Mouse (Mus musculus) frontal cortex, postnatal 14 days (tissue): Measurements from ENCODE around the gene Hfe2.

Source experiments
- DNase-seq, 2 experiments: peaks; one replicate each; pipeline ENCODE4 v3.0.0; 2022; ENCODE audit warnings: low spot score in 2 of 2

Gene Hfe2

GRCm38 (mm10) chr3:96557694-96558093 lies 32.7 kb downstream of the Hfe2 start, which contains the start of gene Txnip:
Txnip (plus strand) TSS chr3:96557957.
- DNase-seq = peak; percentile 96 to 97

- no peak for DNase-seq
These were observed 33.2 kb downstream of the Hfe2 start for GRCm38 (mm10) chr3:96558159-96558558.

GRCm38 (mm10) chr3:96558668-96559196 lies 33.8 kb downstream of the Hfe2 start:
- DNase-seq = no peak

- DNase-seq = no peak
These were observed 34.5 kb downstream of the Hfe2 start for GRCm38 (mm10) chr3:96559398-96559910.

DNA sequence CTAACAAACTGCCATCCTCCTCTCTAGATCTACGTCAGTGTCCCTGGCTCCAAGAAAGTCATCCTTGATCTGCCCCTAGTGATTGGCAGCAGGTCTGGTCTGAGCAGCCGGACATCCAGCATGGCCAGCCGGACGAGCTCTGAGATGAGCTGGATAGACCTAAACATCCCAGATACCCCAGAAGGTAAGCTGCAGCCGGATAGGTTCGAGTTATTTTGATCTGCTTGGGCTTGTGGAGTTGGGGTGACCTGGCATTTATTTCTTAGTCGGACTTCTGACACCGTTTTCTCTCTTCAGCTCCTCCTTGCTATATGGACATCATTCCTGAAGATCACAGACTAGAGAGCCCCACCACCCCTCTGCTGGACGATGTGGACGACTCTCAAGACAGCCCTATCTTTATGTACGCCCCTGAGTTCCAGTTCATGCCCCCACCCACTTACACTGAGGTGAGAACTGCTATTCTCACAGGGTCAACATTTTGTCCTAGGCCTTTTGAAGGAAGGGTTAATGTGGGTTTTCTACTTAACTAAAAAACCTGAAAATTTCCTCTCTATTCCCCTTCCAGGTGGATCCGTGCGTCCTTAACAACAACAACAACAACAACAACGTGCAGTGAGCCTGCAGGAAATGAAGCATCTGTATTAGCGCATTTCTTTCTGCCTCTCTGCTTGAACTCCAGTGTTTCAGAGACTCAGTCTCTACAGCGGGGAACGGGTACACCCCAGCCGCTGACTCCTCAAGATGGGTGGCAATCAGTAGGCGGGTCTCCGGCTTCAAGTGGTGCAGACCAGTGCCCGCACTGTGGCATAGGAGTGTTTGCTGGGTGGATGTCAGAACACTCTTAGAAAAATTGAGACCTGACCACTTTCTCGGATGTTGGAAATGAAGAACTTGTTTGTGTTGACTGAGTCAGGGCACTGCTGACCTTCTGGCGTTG lies 35.2 kb downstream of the Hfe2 start:
- no peak for DNase-seq

DNA sequence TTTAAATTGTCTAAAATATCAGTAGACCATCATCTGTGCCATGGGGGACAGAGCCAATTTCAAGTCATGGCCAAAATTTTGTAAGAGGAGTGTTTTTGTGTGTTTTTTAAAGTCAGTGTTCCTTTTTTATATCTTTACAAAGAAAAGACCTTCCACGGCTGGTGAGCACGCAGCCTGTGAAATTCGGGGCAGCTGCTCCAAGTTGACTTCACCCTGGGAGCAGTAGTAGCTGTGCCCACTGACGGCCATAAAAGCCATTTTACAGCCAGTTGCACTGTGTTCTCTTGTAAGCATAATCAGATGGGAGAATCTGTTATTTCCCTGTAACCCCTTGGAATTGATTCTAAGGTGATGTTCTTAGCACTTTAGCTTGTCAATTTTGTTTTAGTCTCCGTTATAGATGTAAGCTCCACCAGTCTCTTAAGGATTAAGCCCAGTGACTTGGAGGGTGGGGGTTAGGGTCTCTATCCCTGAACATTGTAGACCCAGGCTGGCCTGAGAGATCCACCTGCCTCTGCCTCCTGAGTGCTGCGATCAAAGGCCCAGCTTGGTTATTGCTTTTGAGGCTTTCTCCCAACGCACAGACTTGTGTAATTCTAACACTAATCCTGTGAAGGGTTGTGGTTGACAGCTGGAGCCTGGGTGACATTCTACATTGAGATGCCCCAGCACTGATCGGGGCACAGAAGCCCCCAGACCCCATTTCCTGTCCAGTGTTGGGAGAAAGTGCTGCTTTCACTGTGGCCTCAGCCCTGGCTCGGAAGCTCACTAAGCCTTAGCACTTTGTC lies 36.1 kb downstream of the Hfe2 start:
- no peak for DNase-seq

- no peak for DNase-seq
These were observed 37.1 kb downstream of the Hfe2 start for GRCm38 (mm10) chr3:96561946-96562681.

DNA sequence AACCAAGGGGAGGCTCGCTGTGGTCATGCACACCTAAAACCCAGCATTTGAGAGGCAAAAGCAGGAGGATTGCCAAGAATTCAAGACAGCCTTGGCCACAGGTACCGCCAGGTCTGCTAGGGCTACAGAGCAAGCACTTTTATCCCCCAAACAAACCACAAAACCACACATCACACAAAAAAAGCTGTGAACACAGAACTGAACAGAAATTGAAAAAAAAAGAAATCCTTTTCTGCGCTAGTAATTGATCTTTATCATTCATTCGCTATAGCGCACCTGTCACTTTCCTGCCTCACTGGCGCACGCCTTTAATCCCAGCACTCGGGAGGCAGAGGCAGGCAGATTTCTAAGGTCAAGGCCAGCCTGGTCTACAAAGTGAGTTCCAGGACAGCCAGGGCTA lies 38.3 kb downstream of the Hfe2 start:
- no peak for DNase-seq

GRCm38 (mm10) chr3:96563911-96564632 lies 39.1 kb downstream of the Hfe2 start:
- no peak for DNase-seq

- no peak for DNase-seq
These were observed 39.7 kb downstream of the Hfe2 start for GRCm38 (mm10) chr3:96564633-96565032.

GRCm38 (mm10) chr3:96565105-96565504 lies 40.1 kb downstream of the Hfe2 start:
- no peak for DNase-seq

- DNase-seq = no peak
These were observed 41.9 kb downstream of the Hfe2 start for GRCm38 (mm10) chr3:96566661-96567450.

DNA sequence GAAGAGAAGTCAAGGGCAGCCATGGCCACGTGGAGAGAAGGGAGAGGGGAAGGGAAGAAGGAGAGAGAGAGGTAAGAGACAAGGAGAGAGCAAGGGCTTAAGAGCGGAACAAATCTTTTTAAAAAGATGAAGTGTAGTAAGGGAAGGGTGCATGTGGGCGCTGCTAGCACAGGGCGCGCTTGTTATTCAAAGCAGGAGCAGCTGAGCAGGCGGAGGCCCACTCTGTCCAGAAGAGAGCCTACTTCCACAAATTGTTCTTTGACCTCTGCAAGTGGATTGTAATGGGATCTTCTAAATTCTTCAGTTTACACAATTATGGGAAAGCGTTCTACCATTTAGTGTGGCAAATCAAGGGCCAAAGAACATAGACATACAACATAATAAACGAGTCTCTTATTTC lies 43.6 kb downstream of the Hfe2 start:
- DNase-seq = no peak

DNA sequence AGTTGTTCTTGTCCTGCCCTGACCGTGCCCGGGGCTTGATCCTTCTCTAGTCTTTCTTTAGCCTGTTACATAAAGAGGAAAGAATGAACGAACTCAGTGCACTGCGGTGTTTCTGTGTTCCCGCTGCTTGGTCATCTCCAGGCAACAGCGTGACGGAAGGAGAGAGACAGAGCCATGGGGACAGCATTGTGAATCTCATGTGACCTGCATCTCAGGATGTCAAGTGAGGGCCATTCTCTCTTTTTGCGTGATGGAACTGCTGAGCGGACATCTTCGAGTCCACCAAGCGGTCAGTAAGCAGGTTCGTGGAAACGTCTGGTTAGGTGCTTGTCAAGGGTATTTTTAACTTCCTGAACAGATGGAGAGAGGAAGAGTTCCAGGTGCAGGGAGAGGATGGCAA lies 44.5 kb downstream of the Hfe2 start:
- no peak for DNase-seq

DNA sequence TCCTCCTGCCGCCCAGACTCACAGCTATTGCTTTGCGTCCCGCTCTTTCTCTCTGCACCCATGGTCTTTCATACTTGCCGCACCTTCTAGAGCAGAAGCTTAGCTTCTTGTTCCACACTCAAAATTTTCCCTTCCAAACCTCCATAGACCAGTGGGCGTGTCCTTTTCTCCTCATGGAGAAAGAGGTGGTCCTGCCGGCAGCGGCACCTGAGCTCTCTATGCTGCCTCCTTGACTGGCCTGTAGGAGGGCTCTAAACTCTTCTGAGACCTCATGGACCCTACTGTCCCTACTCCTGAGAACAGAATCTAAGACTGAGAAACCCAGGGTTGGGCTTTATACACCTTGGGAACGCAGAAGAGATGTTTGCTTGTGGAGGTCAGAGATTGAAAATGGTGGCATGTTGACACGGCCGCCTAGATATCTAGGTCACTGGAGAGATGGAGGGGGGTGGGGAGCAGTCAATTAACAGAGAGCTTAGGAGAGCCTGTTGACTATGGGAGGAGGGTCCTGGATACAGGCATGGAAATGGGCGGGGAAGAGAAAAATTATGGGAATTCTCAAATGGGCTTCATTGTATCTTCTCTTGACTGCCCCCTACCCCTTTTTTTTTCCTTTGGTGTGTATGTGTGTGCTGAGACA lies 45.1 kb downstream of the Hfe2 start:
- no peak for DNase-seq

- no peak for DNase-seq
These were observed 45.7 kb downstream of the Hfe2 start for GRCm38 (mm10) chr3:96570643-96571042.

DNA sequence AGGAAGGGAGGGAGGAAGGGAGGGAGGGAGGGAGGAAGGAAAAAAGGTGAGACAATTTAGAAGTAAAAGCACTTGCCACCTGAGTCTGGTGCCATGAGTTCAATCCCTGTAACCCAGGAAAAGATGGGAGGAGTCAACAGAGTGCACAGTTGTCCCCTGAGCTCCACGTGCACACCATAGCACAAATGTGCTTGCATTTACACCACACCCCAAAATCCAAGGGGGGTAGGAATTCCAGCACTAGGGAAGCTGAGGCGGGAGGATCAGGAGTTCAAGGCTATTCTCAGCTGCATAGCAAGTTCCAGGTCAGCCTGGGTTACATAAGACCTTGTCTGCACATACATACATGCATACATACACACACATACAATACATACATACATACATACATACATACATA lies 46.4 kb downstream of the Hfe2 start:
- DNase-seq = no peak

DNA sequence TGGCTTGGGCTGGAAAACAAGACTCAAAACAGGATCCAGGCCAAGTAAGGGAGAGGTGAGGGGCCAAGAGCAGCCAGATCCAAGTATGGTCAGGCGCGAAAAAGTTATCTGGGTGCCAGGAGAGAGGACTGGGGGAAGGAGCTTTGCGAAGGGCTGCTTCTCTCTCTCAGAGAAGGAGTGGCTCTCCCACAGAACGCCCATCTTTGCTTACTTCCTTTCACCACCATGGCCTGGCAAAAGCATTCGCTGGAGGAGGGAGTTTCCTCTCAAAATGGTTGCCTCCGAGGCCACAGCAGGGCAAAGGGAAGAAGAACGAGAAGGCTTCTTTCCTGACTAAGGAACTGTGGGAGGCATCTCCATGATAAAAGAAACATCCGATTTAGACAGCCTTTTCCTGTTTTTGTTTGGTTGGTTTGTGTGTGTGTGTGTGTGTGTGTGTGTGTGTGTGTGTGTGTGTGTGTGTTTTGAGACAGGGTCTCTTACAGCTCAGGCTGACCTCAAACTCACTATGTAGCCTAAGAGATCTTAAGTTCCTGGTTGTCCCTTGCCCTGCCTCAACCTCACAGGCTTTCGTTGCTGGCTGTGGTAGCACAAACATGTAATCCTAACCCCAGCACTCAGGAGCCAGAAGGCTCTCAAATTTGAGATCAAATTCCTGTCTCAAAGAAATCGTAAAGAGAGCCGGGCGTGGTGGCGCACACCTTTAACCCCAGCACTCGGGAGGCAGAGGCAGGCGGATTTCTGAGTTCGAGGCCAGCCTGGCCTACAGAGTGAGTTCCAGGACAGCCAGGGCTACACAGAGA lies 47.1 kb downstream of the Hfe2 start:
- DNase-seq = no peak
